Mouse (Mus musculus) heart, embryonic 14.5 days (tissue): ENCODE data around the gene Tmc6. TPM values are rescaled to one million over a fixed set of nuclear protein-coding genes. Genes with fewer than 3 reads are reported as not detected.

Experiments
- ATAC-seq: fragments of 200-750 bp; cut with Nextera tagmentation; 2 replicates; pipeline ENCODE4 v1.8.0; 2017; ENCODE audit warnings: low read depth, moderate TSS enrichment; ENCODE audit not compliant: insufficient number of reproducible peaks, insufficient read depth, low FRiP score
- H3K27ac ChIP-seq, 2 experiments: fragments of 200-500 bp in 1 of 2; fragments of 300-500 bp in 1 of 2; sonication (generic) in 1 of 2; replicated peaks in 1 of 2; 2 replicates each; pipeline ENCODE4 v1.5.1; 2012 to 2014; ENCODE audit warnings: low read depth in 2 of 2, low read length in 2 of 2, control low read depth in 1 of 2, mild to moderate bottlenecking in 1 of 2, mixed read lengths in 1 of 2; ENCODE audit not compliant: control insufficient read depth in 1 of 2, insufficient read depth in 1 of 2
- H3K27me3 ChIP-seq: fragments of 300-500 bp; sonication (generic); 2 replicates; pipeline ENCODE4 v1.6.1; 2014; ENCODE audit warnings: mild to moderate bottlenecking, low read length, control low read depth; ENCODE audit not compliant: control insufficient read depth, insufficient read depth
- H3K36me3 ChIP-seq: fragments of 300-500 bp; sonication (generic); 2 replicates; pipeline ENCODE4 v1.6.1; 2014; ENCODE audit warnings: mild to moderate bottlenecking, control low read depth, low read length, mixed read lengths; ENCODE audit not compliant: control insufficient read depth, insufficient read depth
- H3K4me1 ChIP-seq, 2 experiments: fragments of 200-500 bp in 1 of 2; fragments of 300-500 bp in 1 of 2; sonication (generic) in 1 of 2; 2 replicates each; pipeline ENCODE4 v1.6.1; 2012 to 2014; ENCODE audit warnings: low read length in 2 of 2, control low read depth in 1 of 2, mixed read lengths in 1 of 2; ENCODE audit not compliant: control insufficient read depth in 2 of 2, insufficient read depth in 2 of 2
- H3K4me2 ChIP-seq: fragments of 300-500 bp; sonication (generic); 2 replicates; pipeline ENCODE4 v1.6.1; 2014; ENCODE audit warnings: mild to moderate bottlenecking, low read length
- H3K4me3 ChIP-seq, 2 experiments: fragments of 200-500 bp in 1 of 2; fragments of 300-500 bp in 1 of 2; sonication (generic) in 1 of 2; 2 replicates each; pipeline ENCODE4 v1.5.1; 2012 to 2014; ENCODE audit warnings: low read length in 2 of 2, mild to moderate bottlenecking in 2 of 2, control low read depth in 1 of 2, low read depth in 1 of 2, moderate library complexity in 1 of 2; ENCODE audit not compliant: control insufficient read depth in 1 of 2, insufficient read depth in 1 of 2
- H3K9ac ChIP-seq: fragments of 300-500 bp; sonication (generic); 2 replicates; pipeline ENCODE4 v1.6.1; 2014; ENCODE audit warnings: mild to moderate bottlenecking, low read length
- H3K9me3 ChIP-seq: fragments of 300-500 bp; sonication (generic); 2 replicates; pipeline ENCODE4 v1.6.1; 2016; ENCODE audit warnings: low read length, control low read depth; ENCODE audit not compliant: control insufficient read depth
- WGBS: fragments of 180-500 bp; shearing (Covaris S2); extraction: QIAGEN DNeasy Blood & Tissue Kit; methylation state at CpG from one replicate; pipeline ENCODE4 v1.1.7; 2014; 5-methylcytosine and 5-hydroxymethylcytosine counted together
- polyA plus RNA-seq: library from polyadenylated mRNA; unstranded; fragments of >200 nt; fragmentation: Nextera tagmentation; extraction: Ambion mirVana; gene quantifications from 2 replicates; pipeline ENCODE4 v1.2.1, GENCODE M21; 2014

Gene Tmc6
- polyA plus RNA-seq, 1 experiment from 2014 or later, result 22.5 TPM

- Histone ChIP-seq H3K4me2 (no peak overlapping the region), H3K9me3 (no peaks in the 10 kb centered on the region), H3K27ac (no peak overlapping the region), H3K4me3 (no peak overlapping the region), H3K9ac (no peak overlapping the region), H3K27me3 (no peaks in the 10 kb centered on the region), H3K4me1 (peaks cover 0 to 6% of the 10 kb centered on the region in 2 experiments; a peak in 1 of 4 replicates), H3K36me3 (peaks cover 96% of the 10 kb centered on the region)
- ATAC-seq, result no peak; the same call in 1 of the 2 replicates
- 40% methylated on average over 12 of the region's 12 CpGs for WGBS
These were observed 19.8 kb downstream of the Tmc6 start for GRCm38 (mm10) chr11:117762246-117762645.

- H3K27ac ChIP-seq, result no peak overlapping the region
- no peak overlapping the region for H3K4me2 ChIP-seq
- no peaks in the 10 kb centered on the region for H3K9me3 ChIP-seq
- H3K27me3 ChIP-seq, result no peaks in the 10 kb centered on the region
- peaks cover 0 to 6% of the 10 kb centered on the region in 2 experiments; a peak in 1 of 4 replicates for H3K4me1 ChIP-seq
- 88% methylated on average over 13 of the region's 13 CpGs for WGBS
- H3K4me3 ChIP-seq, result no peak overlapping the region
- H3K9ac ChIP-seq, result no peak overlapping the region
- peaks cover 96% of the 10 kb centered on the region for H3K36me3 ChIP-seq
- ATAC-seq, result no peak
These were observed 20.2 kb downstream of the Tmc6 start for GRCm38 (mm10) chr11:117761801-117762200.

- no peaks in the 10 kb centered on the region; a peak in 1 of 4 replicates for H3K4me1 ChIP-seq
- H3K27me3 ChIP-seq, result no peaks in the 10 kb centered on the region
- no peak for ATAC-seq
- H3K27ac ChIP-seq, result no peak overlapping the region
- no peak overlapping the region for H3K9ac ChIP-seq
- peaks cover 98% of the 10 kb centered on the region for H3K36me3 ChIP-seq
- H3K9me3 ChIP-seq, result no peaks in the 10 kb centered on the region
- no peak overlapping the region for H3K4me2 ChIP-seq
- 86% methylated on average over 26 of the region's 26 CpGs for WGBS
- no peak overlapping the region for H3K4me3 ChIP-seq
These were observed 21.5 kb downstream of the Tmc6 start for GRCm38 (mm10) chr11:117760374-117761119.

GRCm38 (mm10) chr11:117759267-117759666 is 22.7 kb downstream of the Tmc6 start:
- peaks cover 98% of the 10 kb centered on the region for H3K36me3 ChIP-seq
- no peaks in the 10 kb centered on the region for H3K27me3 ChIP-seq
- no peak overlapping the region for H3K9ac ChIP-seq
- no peak for ATAC-seq
- no peaks in the 10 kb centered on the region for H3K9me3 ChIP-seq
- no peaks in the 10 kb centered on the region; a peak in 1 of 4 replicates for H3K4me1 ChIP-seq
- H3K4me3 ChIP-seq, result no peak overlapping the region
- WGBS, result 92% methylated on average over 10 of the region's 10 CpGs
- H3K27ac ChIP-seq, result no peak overlapping the region
- no peak overlapping the region for H3K4me2 ChIP-seq

GRCm38 (mm10) chr11:117755891-117756290 is 26.1 kb downstream of the Tmc6 start:
- Histone ChIP-seq H3K4me1 (no peaks in the 10 kb centered on the region), H3K36me3 (peaks cover 99% of the 10 kb centered on the region), H3K9ac (no peak overlapping the region), H3K4me3 (no peak overlapping the region), H3K9me3 (no peaks in the 10 kb centered on the region), H3K27me3 (no peaks in the 10 kb centered on the region), H3K4me2 (no peak overlapping the region), H3K27ac (no peak overlapping the region)
- ATAC-seq, result no peak
- WGBS, result 96% methylated on average over 7 of the region's 7 CpGs

- WGBS, result 86% methylated on average over 6 of the region's 6 CpGs
- H3K9ac ChIP-seq, result no peak overlapping the region
These were observed 30.5 kb downstream of the Tmc6 start for GRCm38 (mm10) chr11:117751544-117751943.

GRCm38 (mm10) chr11:117749414-117749813 is 32.6 kb downstream of the Tmc6 start:
- Histone ChIP-seq H3K27me3 (no peaks in the 10 kb centered on the region), H3K36me3 (peaks cover 99% of the 10 kb centered on the region), H3K9me3 (no peaks in the 10 kb centered on the region), H3K27ac (no peak overlapping the region), H3K4me2 (no peak overlapping the region), H3K4me3 (no peak overlapping the region), H3K4me1 (no peaks in the 10 kb centered on the region), H3K9ac (no peak overlapping the region)
- 88% methylated on average over 10 of the region's 10 CpGs for WGBS
- ATAC-seq, result no peak

More at GRCm38 (mm10) chr11:117751544-117751943, 30.5 kb downstream of the Tmc6 start:
- no peak overlapping the region for H3K27ac ChIP-seq
- H3K4me3 ChIP-seq, result no peak overlapping the region
- H3K4me1 ChIP-seq, result no peaks in the 10 kb centered on the region
- ATAC-seq, result no peak
- no peaks in the 10 kb centered on the region for H3K27me3 ChIP-seq
- peaks cover 99% of the 10 kb centered on the region for H3K36me3 ChIP-seq
- H3K4me2 ChIP-seq, result no peak overlapping the region
- no peaks in the 10 kb centered on the region for H3K9me3 ChIP-seq

- Histone ChIP-seq H3K36me3 (peaks cover 99% of the 10 kb centered on the region), H3K4me2 (no peak overlapping the region), H3K4me1 (no peaks in the 10 kb centered on the region), H3K9me3 (no peaks in the 10 kb centered on the region), H3K4me3 (no peak overlapping the region), H3K27ac (no peak overlapping the region), H3K27me3 (no peaks in the 10 kb centered on the region), H3K9ac (no peak overlapping the region)
- ATAC-seq, result no peak
- WGBS, result 68% methylated on average over 4 of the region's 4 CpGs
These were observed 33.4 kb downstream of the Tmc6 start for GRCm38 (mm10) chr11:117748628-117749027.
